Mouse (Mus musculus) brain, embryonic 14.5 days (tissue): ENCODE results near the gene Nek6.

Experiments used
- CTCF ChIP-seq: fragments of 200-500 bp; IDR thresholded peaks from 2 replicates; pipeline ENCODE4 v1.5.1; 2012; ENCODE audit warnings: inconsistent platforms, mild to moderate bottlenecking, moderate library complexity, borderline replicate concordance; ENCODE audit not compliant: insufficient read depth, insufficient read length; ENCODE audit errors: extremely low read depth
- POLR2A ChIP-seq: fragments of 200-500 bp; IDR thresholded peaks from 2 replicates; pipeline ENCODE4 v1.6.1; 2012; ENCODE audit warnings: mild to moderate bottlenecking, inconsistent platforms, borderline replicate concordance; ENCODE audit not compliant: poor library complexity, insufficient read depth, insufficient read length, severe bottlenecking; ENCODE audit errors: extremely low read depth

GRCm38 (mm10) chr2:38571971-38572601 lies 60.6 kb downstream of the Nek6 start:
- TF ChIP-seq CTCF (no peak), POLR2A (no peak)
